Mouse (Mus musculus): ENCODE measurements around the gene Olfr1454. TPM values are rescaled to one million over a fixed set of nuclear protein-coding genes. Genes with fewer than 3 reads are reported as not detected.

Gene Olfr1454
- polyA plus RNA-seq (2015; fragmentation: Nextera tagmentation; extraction: Ambion mirVana) = not detected in 2 replicates

- Histone ChIP-seq H3K9ac (ENCODE audit: low read depth, low read length) (no peak within 1 kb of the TSS), H3K4me1 (ENCODE audit: control insufficient read depth, low read depth, low read length) (no peaks in the 10 kb centered on the region), H3K36me3 (ENCODE audit: control insufficient read depth, insufficient read depth) (no peaks in the 10 kb centered on the region), H3K9me3 (replicated peaks; ENCODE audit: control insufficient read depth, low read length) (no peaks in the 10 kb centered on the region), H3K4me2 (ENCODE audit: low read depth, low read length) (no peak within 1 kb of the TSS), H3K4me3 (ENCODE audit: low read depth, low read length) (no peak within 1 kb of the TSS), H3K27me3 (ENCODE audit: control insufficient read depth, insufficient read depth, low read depth, low read length) (no peaks in the 10 kb centered on the region), H3K27ac (ENCODE audit: low read length) (no peak within 1 kb of the TSS)
- WGBS (ENCODE audit: insufficient replicate concordance) = 41% methylated on average over 2 of the region's 2 CpGs
- no peak for ATAC-seq (ENCODE audit: low read depth)
Measured at GRCm38 (mm10) chr19:13060310-13060709, at the start of gene Olfr1454. TSS of gene Olfr1454 (plus strand) at chr19:13060610.

- 34% methylated on average over 1 of the region's 1 CpGs for WGBS (ENCODE audit: insufficient replicate concordance)
- no peaks in the 10 kb centered on the region for H3K36me3 ChIP-seq (ENCODE audit: control insufficient read depth, insufficient read depth)
- H3K4me1 ChIP-seq (ENCODE audit: control insufficient read depth, low read depth, low read length) = no peaks in the 10 kb centered on the region
- no peak within 1 kb of the TSS for H3K4me2 ChIP-seq (ENCODE audit: low read depth, low read length)
- no peak within 1 kb of the TSS for H3K9ac ChIP-seq (ENCODE audit: low read depth, low read length)
- no peak within 1 kb of the TSS for H3K27ac ChIP-seq (ENCODE audit: low read length)
- ATAC-seq (ENCODE audit: low read depth) = no peak
- no peaks in the 10 kb centered on the region for H3K27me3 ChIP-seq (ENCODE audit: control insufficient read depth, insufficient read depth, low read depth, low read length)
- no peaks in the 10 kb centered on the region for H3K9me3 ChIP-seq (replicated peaks; ENCODE audit: control insufficient read depth, low read length)
- H3K4me3 ChIP-seq (ENCODE audit: low read depth, low read length) = no peak within 1 kb of the TSS
Measured at GRCm38 (mm10) chr19:13028227-13028626, 32.2 kb upstream of the Olfr1454 start, which contains the start of gene Olfr1453. TSS of gene Olfr1453 (minus strand) at chr19:13028327.

GRCm38 (mm10) chr19:13093908-13094307 lies 33.5 kb downstream of the Olfr1454 start:
- Histone ChIP-seq H3K27ac (ENCODE audit: low read length) (no peak overlapping the region), H3K36me3 (ENCODE audit: control insufficient read depth, insufficient read depth) (no peaks in the 10 kb centered on the region), H3K27me3 (ENCODE audit: control insufficient read depth, insufficient read depth, low read depth, low read length) (no peaks in the 10 kb centered on the region), H3K9ac (ENCODE audit: low read depth, low read length) (no peak overlapping the region), H3K4me3 (ENCODE audit: low read depth, low read length) (no peak overlapping the region), H3K9me3 (replicated peaks; ENCODE audit: control insufficient read depth, low read length) (no peaks in the 10 kb centered on the region), H3K4me2 (ENCODE audit: low read depth, low read length) (no peak overlapping the region), H3K4me1 (ENCODE audit: control insufficient read depth, low read depth, low read length) (no peaks in the 10 kb centered on the region)
- no peak for ATAC-seq (ENCODE audit: low read depth)
- WGBS (ENCODE audit: insufficient replicate concordance) = 57% methylated on average over 1 of the region's 1 CpGs

GRCm38 (mm10) chr19:13097791-13098190 lies 37.4 kb downstream of the Olfr1454 start, which contains the start of gene Olfr1457:
TSS of gene Olfr1457 (minus strand) at chr19:13097891.
- 40% methylated on average over 2 of the region's 2 CpGs for WGBS (ENCODE audit: insufficient replicate concordance)
- no peak within 1 kb of the TSS for H3K27ac ChIP-seq (ENCODE audit: low read length)
- H3K9ac ChIP-seq (ENCODE audit: low read depth, low read length) = no peak within 1 kb of the TSS
- H3K4me2 ChIP-seq (ENCODE audit: low read depth, low read length) = no peak within 1 kb of the TSS
- no peaks in the 10 kb centered on the region for H3K9me3 ChIP-seq (replicated peaks; ENCODE audit: control insufficient read depth, low read length)
- ATAC-seq (ENCODE audit: low read depth) = no peak
- no peaks in the 10 kb centered on the region for H3K27me3 ChIP-seq (ENCODE audit: control insufficient read depth, insufficient read depth, low read depth, low read length)
- no peak within 1 kb of the TSS for H3K4me3 ChIP-seq (ENCODE audit: low read depth, low read length)
- no peaks in the 10 kb centered on the region for H3K36me3 ChIP-seq (ENCODE audit: control insufficient read depth, insufficient read depth)
- no peaks in the 10 kb centered on the region for H3K4me1 ChIP-seq (ENCODE audit: control insufficient read depth, low read depth, low read length)

- H3K27me3 ChIP-seq (ENCODE audit: control insufficient read depth, insufficient read depth, low read depth, low read length) = no peaks in the 10 kb centered on the region
- 58% methylated on average over 3 of the region's 3 CpGs for WGBS (ENCODE audit: insufficient replicate concordance)
- H3K36me3 ChIP-seq (ENCODE audit: control insufficient read depth, insufficient read depth) = no peaks in the 10 kb centered on the region
- H3K4me2 ChIP-seq (ENCODE audit: low read depth, low read length) = no peak within 1 kb of the TSS
- no peak within 1 kb of the TSS for H3K9ac ChIP-seq (ENCODE audit: low read depth, low read length)
- no peak within 1 kb of the TSS for H3K4me3 ChIP-seq (ENCODE audit: low read depth, low read length)
- no peaks in the 10 kb centered on the region for H3K4me1 ChIP-seq (ENCODE audit: control insufficient read depth, low read depth, low read length)
- H3K9me3 ChIP-seq (replicated peaks; ENCODE audit: control insufficient read depth, low read length) = no peaks in the 10 kb centered on the region
- no peak for ATAC-seq (ENCODE audit: low read depth)
- no peak within 1 kb of the TSS for H3K27ac ChIP-seq (ENCODE audit: low read length)
Measured at GRCm38 (mm10) chr19:13106675-13107074, 46.3 kb downstream of the Olfr1454 start, which contains the start of gene Olfr1458. TSS of gene Olfr1458 (minus strand) at chr19:13106775.

Other genes starting within 250 kb of the Olfr1454 start
- gene Gm5244, start 213.9 kb upstream of the Olfr1454 start, polyA plus RNA-seq (2015; fragmentation: Nextera tagmentation; extraction: Ambion mirVana) = not detected in 2 replicates
- not detected in 2 replicates for gene Olfr1444, start 203.3 kb upstream of the Olfr1454 start, polyA plus RNA-seq (2015; fragmentation: Nextera tagmentation; extraction: Ambion mirVana)
- not detected in 2 replicates for gene Olfr1445, start 176.8 kb upstream of the Olfr1454 start, polyA plus RNA-seq (2015; fragmentation: Nextera tagmentation; extraction: Ambion mirVana)
- not detected in 2 replicates for gene Olfr1446, start 167.1 kb upstream of the Olfr1454 start, polyA plus RNA-seq (2015; fragmentation: Nextera tagmentation; extraction: Ambion mirVana)
- not detected in 2 replicates for gene Olfr1447, start 156.9 kb upstream of the Olfr1454 start, polyA plus RNA-seq (2015; fragmentation: Nextera tagmentation; extraction: Ambion mirVana)
- gene Olfr1448, start 136.2 kb upstream of the Olfr1454 start, polyA plus RNA-seq (2015; fragmentation: Nextera tagmentation; extraction: Ambion mirVana) = not detected in 2 replicates
- not detected in 2 replicates for gene Olfr1449, start 129.8 kb upstream of the Olfr1454 start, polyA plus RNA-seq (2015; fragmentation: Nextera tagmentation; extraction: Ambion mirVana)
- gene Olfr1450, start 110.4 kb upstream of the Olfr1454 start, polyA plus RNA-seq (2015; fragmentation: Nextera tagmentation; extraction: Ambion mirVana) = not detected in 2 replicates
- gene Olfr1451, start 65.6 kb upstream of the Olfr1454 start, polyA plus RNA-seq (2015; fragmentation: Nextera tagmentation; extraction: Ambion mirVana) = not detected in 2 replicates
- not detected in 2 replicates for gene Olfr1453, start 32.3 kb upstream of the Olfr1454 start, polyA plus RNA-seq (2015; fragmentation: Nextera tagmentation; extraction: Ambion mirVana)
- gene Olfr1457, start 37.3 kb downstream of the Olfr1454 start, polyA plus RNA-seq (2015; fragmentation: Nextera tagmentation; extraction: Ambion mirVana) = not detected in 2 replicates
- not detected in 2 replicates for gene Olfr1458, start 46.2 kb downstream of the Olfr1454 start, polyA plus RNA-seq (2015; fragmentation: Nextera tagmentation; extraction: Ambion mirVana)
- not detected in 2 replicates for gene Olfr1459, start 88.9 kb downstream of the Olfr1454 start, polyA plus RNA-seq (2015; fragmentation: Nextera tagmentation; extraction: Ambion mirVana)
- gene Olfr1461, start 102.4 kb downstream of the Olfr1454 start, polyA plus RNA-seq (2015; fragmentation: Nextera tagmentation; extraction: Ambion mirVana) = not detected in 2 replicates
- not detected in 2 replicates for gene Olfr1462, start 125.1 kb downstream of the Olfr1454 start, polyA plus RNA-seq (2015; fragmentation: Nextera tagmentation; extraction: Ambion mirVana)
- not detected in 2 replicates for gene Olfr1463, start 170.7 kb downstream of the Olfr1454 start, polyA plus RNA-seq (2015; fragmentation: Nextera tagmentation; extraction: Ambion mirVana)

All from liver, embryonic 16.5 days (tissue).